Mouse (Mus musculus) forebrain, embryonic 13.5 days (tissue): Measurements from ENCODE around the gene Slc35d1. TPM values are rescaled to one million over a fixed set of nuclear protein-coding genes. Genes with fewer than 3 reads are reported as not detected.
"Not testable (repeated sequence)": the region's sequence is repeated elsewhere in the genome, so short reads cannot be mapped to it uniquely, and the experiment has no call there.

ENCODE experiments used
- ATAC-seq: fragments of 200-750 bp; cut with Nextera tagmentation; 2 replicates; pipeline ENCODE4 v1.8.0; 2017
- H3K27ac ChIP-seq: fragments of 300-500 bp; sonication (generic); 2 replicates; pipeline ENCODE4 v1.5.1; 2015; ENCODE audit warnings: inconsistent platforms, mild to moderate bottlenecking, moderate library complexity
- H3K27me3 ChIP-seq: fragments of 300-500 bp; sonication (generic); 2 replicates; pipeline ENCODE4 v1.6.1; 2015; ENCODE audit warnings: mild to moderate bottlenecking, inconsistent platforms
- H3K36me3 ChIP-seq: fragments of 300-500 bp; sonication (generic); 2 replicates; pipeline ENCODE4 v1.6.1; 2015; ENCODE audit warnings: mild to moderate bottlenecking, inconsistent platforms; ENCODE audit not compliant: poor library complexity, severe bottlenecking
- H3K4me1 ChIP-seq: fragments of 300-500 bp; sonication (generic); 2 replicates; pipeline ENCODE4 v1.6.1; 2015; ENCODE audit warnings: inconsistent platforms
- H3K4me2 ChIP-seq: fragments of 300-500 bp; sonication (generic); 2 replicates; pipeline ENCODE4 v1.6.1; 2015; ENCODE audit warnings: inconsistent platforms, mild to moderate bottlenecking, moderate library complexity
- H3K4me3 ChIP-seq: fragments of 300-500 bp; sonication (generic); 2 replicates; pipeline ENCODE4 v1.5.1; 2015; ENCODE audit warnings: mild to moderate bottlenecking, inconsistent platforms
- H3K9ac ChIP-seq: fragments of 300-500 bp; sonication (generic); 2 replicates; pipeline ENCODE4 v1.6.1; 2015; ENCODE audit warnings: mild to moderate bottlenecking, inconsistent platforms
- H3K9me3 ChIP-seq: fragments of 300-500 bp; sonication (generic); replicated peaks from 2 replicates; pipeline ENCODE4 v1.6.1; 2016; ENCODE audit warnings: inconsistent platforms
- WGBS: fragments of 180-500 bp; shearing (Covaris S2); methylation state at CpG from one replicate; pipeline ENCODE4 v1.1.7; 2015; 5-methylcytosine and 5-hydroxymethylcytosine counted together
- polyA plus RNA-seq: library from polyadenylated mRNA; unstranded; fragments of >200 nt; fragmentation: Nextera tagmentation; extraction: Ambion mirVana; gene quantifications from 2 replicates; pipeline ENCODE4 v1.2.1, GENCODE M21; 2015

Gene Slc35d1
- polyA plus RNA-seq, 1 experiment from 2014 or later, result 4.5 TPM

DNA sequence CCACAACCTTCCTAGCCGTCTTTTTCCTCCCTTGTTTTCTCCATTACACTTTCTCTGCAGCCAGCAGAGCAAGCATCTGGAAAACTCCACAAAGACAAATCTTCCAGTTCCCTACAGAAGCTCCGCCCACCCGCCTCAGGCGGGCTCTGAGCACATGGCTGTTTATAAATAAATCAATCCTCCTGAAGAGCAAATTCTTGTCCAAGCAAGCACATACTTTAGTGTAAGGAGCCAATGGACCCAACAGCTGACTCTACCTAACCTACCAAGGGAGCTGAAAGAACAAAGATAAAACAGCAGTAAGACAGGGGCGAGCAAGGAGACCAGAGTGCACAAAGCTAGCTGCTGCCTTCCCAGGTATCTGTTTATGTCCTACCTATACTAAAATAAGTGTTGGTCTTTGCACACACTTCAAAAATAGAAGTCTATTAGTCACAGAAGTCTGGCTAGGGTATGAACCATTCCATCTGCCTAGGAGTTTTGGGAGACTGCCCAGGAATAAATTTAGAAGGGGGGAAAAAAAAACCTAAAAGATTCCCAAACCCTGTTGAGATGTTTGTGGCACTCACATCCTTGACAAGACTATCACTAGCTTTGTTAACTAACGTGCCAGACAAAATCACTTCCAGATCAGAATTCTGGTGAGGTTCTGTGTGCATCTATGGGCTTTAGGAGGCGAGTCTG lies 36.2 kb downstream of the Slc35d1 start:
- Histone ChIP-seq H3K4me3 (no peak overlapping the region), H3K4me1 (peaks cover 20% of the 10 kb centered on the region), H3K4me2 (no peak overlapping the region), H3K36me3 (peaks cover 18% of the 10 kb centered on the region), H3K27ac (no peak overlapping the region), H3K9ac (no peak overlapping the region), H3K27me3 (no peaks in the 10 kb centered on the region; the same call in 1 of the 2 replicates), H3K9me3 (no peaks in the 10 kb centered on the region)
- ATAC-seq, result no peak
- 89% methylated on average over 7 of the region's 7 CpGs for WGBS

GRCm38 (mm10) chr4:103177681-103178080 lies 37.3 kb downstream of the Slc35d1 start:
- WGBS, result 94% methylated on average over 1 of the region's 1 CpGs
- Histone ChIP-seq H3K4me1 (peaks cover 20% of the 10 kb centered on the region), H3K9me3 (no peaks in the 10 kb centered on the region), H3K9ac (no peak overlapping the region), H3K27ac (no peak overlapping the region), H3K4me2 (no peak overlapping the region), H3K4me3 (no peak overlapping the region), H3K36me3 (peaks cover 18% of the 10 kb centered on the region; the same call in 1 of the 2 replicates), H3K27me3 (no peaks in the 10 kb centered on the region; the same call in 1 of the 2 replicates)
- ATAC-seq, result no peak

DNA sequence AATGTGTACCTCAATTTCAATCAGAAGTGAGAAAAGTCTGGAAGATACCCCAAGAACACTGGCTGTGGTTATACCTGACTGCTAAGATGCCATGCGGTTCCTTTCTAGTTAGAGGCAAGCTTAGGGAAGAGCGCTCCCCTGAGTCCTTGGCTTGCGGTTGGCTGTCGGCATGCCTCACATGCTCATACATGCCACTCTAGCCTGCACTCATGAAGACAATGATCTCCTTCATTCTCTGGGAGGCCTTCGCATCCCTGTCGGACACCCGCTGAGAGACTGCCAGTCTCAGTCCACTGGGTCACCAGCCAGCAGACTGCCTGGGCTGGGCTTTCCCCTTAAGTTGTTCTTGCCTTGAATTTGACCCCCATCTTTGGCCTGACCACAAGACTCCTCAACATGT lies 41.0 kb downstream of the Slc35d1 start:
- Histone ChIP-seq H3K4me1 (0 out of 2 replicates have a peak, but pooled peaks cover 4% of the 10 kb centered on the region), H3K36me3 (peaks cover 33% of the 10 kb centered on the region), H3K27ac (no peak overlapping the region), H3K4me3 (no peak overlapping the region), H3K9ac (no peak overlapping the region), H3K4me2 (no peak overlapping the region), H3K9me3 (no peaks in the 10 kb centered on the region), H3K27me3 (no peaks in the 10 kb centered on the region; the same call in 1 of the 2 replicates)
- ATAC-seq, result no peak
- WGBS, result 91% methylated on average over 7 of the region's 7 CpGs

- 79% methylated on average over 6 of the region's 6 CpGs for WGBS
- 0 out of 2 replicates have a peak, but pooled peaks cover under 1% of the 10 kb centered on the region for H3K4me1 ChIP-seq
- peaks cover 33% of the 10 kb centered on the region for H3K36me3 ChIP-seq
- H3K27me3 ChIP-seq, result no peaks in the 10 kb centered on the region; the same call in 1 of the 2 replicates
- no peaks in the 10 kb centered on the region for H3K9me3 ChIP-seq
- ATAC-seq, result no peak
- no peak overlapping the region for H3K4me2 ChIP-seq
- H3K4me3 ChIP-seq, result no peak overlapping the region
- no peak overlapping the region for H3K9ac ChIP-seq
- no peak overlapping the region for H3K27ac ChIP-seq
These were observed 41.5 kb downstream of the Slc35d1 start for GRCm38 (mm10) chr4:103173507-103173906.

DNA sequence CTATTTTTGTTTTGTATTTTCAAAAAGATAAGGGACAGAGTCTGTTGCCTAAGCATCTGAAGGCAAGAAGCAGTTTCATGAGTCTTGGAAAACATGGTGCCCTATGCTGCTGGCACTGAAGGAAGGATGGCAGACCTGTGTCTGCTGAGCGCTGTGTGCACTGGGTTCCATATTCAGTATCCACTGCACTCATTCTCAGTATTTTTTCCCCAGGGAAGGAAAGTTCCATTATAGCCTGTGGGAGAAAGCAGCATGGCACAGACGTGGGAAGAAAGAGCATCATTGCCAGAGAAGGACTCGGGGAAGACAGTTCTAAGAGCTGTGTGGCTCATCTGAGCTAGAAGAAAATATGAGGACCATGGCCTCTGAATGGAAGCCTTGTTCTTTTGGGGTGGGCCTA lies 43.7 kb downstream of the Slc35d1 start:
- Histone ChIP-seq H3K4me2 (no peak overlapping the region), H3K27me3 (no peaks in the 10 kb centered on the region), H3K9me3 (no peaks in the 10 kb centered on the region), H3K36me3 (peaks cover 23% of the 10 kb centered on the region), H3K27ac (no peak overlapping the region), H3K4me1 (no peaks in the 10 kb centered on the region), H3K9ac (no peak overlapping the region), H3K4me3 (no peak overlapping the region)
- WGBS, result 82% methylated on average over 3 of the region's 3 CpGs
- no peak for ATAC-seq

- H3K27me3 ChIP-seq, H3K9me3 ChIP-seq, H3K9ac ChIP-seq, H3K27ac ChIP-seq, ATAC-seq, H3K4me3 ChIP-seq, H3K4me1 ChIP-seq, H3K4me2 ChIP-seq: not testable (repeated sequence)
- WGBS, result 97% methylated on average over 1 of the region's 1 CpGs
- H3K36me3 ChIP-seq, result peaks cover 31% of the 10 kb centered on the region
These were observed 48.8 kb downstream of the Slc35d1 start for GRCm38 (mm10) chr4:103166198-103166597.

- Histone ChIP-seq H3K4me2 (no peak overlapping the region), H3K9me3 (no peaks in the 10 kb centered on the region), H3K27ac (no peak overlapping the region), H3K27me3 (no peaks in the 10 kb centered on the region), H3K4me3 (no peak overlapping the region), H3K9ac (no peak overlapping the region), H3K4me1 (no peaks in the 10 kb centered on the region), H3K36me3 (peaks cover 62% of the 10 kb centered on the region)
- ATAC-seq, result no peak
- 94% methylated on average over 4 of the region's 4 CpGs for WGBS
These were observed 56.2 kb downstream of the Slc35d1 start for GRCm38 (mm10) chr4:103158781-103159180.

DNA sequence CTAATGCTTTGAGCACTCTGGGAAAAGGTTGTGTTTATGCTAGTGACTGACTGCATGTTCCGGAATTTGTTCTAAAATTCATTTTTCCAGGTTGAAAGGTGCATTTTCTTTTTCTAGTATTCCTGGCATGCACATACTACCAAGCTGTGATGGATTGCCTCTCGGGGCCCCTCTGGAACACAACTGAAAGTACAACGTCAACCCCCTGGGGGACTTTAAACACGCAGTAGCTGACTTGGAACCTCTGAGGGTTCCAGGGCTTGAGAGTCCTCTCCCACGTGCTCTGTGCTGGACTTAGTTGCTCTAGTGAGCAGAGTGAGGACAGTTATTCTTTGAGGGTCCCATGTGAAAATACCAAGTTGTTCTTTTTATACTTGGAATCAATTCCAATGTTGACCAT lies 63.0 kb downstream of the Slc35d1 start:
- Histone ChIP-seq H3K27me3 (no peaks in the 10 kb centered on the region), H3K4me1 (no peaks in the 10 kb centered on the region), H3K4me2 (no peak overlapping the region), H3K4me3 (no peak overlapping the region), H3K36me3 (peaks cover 77% of the 10 kb centered on the region), H3K27ac (no peak overlapping the region), H3K9ac (no peak overlapping the region), H3K9me3 (no peaks in the 10 kb centered on the region)
- ATAC-seq, result no peak
- WGBS, result 95% methylated on average over 5 of the region's 5 CpGs

GRCm38 (mm10) chr4:103146339-103146738 lies 68.6 kb downstream of the Slc35d1 start:
- peaks cover 58% of the 10 kb centered on the region for H3K36me3 ChIP-seq
- H3K9me3 ChIP-seq, result no peaks in the 10 kb centered on the region
- H3K4me2 ChIP-seq, result no peak overlapping the region
- no peak for ATAC-seq
- no peak overlapping the region for H3K27ac ChIP-seq
- H3K9ac ChIP-seq, result no peak overlapping the region
- no peak overlapping the region for H3K4me3 ChIP-seq
- no peaks in the 10 kb centered on the region for H3K4me1 ChIP-seq
- 24% methylated on average over 5 of the region's 5 CpGs for WGBS
- H3K27me3 ChIP-seq, result no peaks in the 10 kb centered on the region

- no peak for ATAC-seq
- Histone ChIP-seq H3K27me3 (no peaks in the 10 kb centered on the region), H3K27ac (no peak overlapping the region), H3K9ac (no peak overlapping the region), H3K9me3 (no peaks in the 10 kb centered on the region), H3K4me2 (no peak overlapping the region), H3K4me1 (no peaks in the 10 kb centered on the region), H3K36me3 (peaks cover 46% of the 10 kb centered on the region), H3K4me3 (no peak overlapping the region)
- WGBS, result 94% methylated on average over 1 of the region's 1 CpGs
These were observed 78.0 kb downstream of the Slc35d1 start for GRCm38 (mm10) chr4:103136946-103137345.

- no peak for ATAC-seq
- Histone ChIP-seq H3K4me2 (no peak overlapping the region), H3K4me3 (no peak overlapping the region), H3K36me3 (peaks cover 4% of the 10 kb centered on the region; the same call in 1 of the 2 replicates), H3K9ac (no peak overlapping the region), H3K27me3 (no peaks in the 10 kb centered on the region), H3K9me3 (no peaks in the 10 kb centered on the region), H3K4me1 (peaks cover 6% of the 10 kb centered on the region; the same call in 1 of the 2 replicates), H3K27ac (no peak overlapping the region)
- 91% methylated on average over 4 of the region's 4 CpGs for WGBS
These were observed 88.4 kb downstream of the Slc35d1 start for GRCm38 (mm10) chr4:103126533-103126932.

- Histone ChIP-seq H3K27ac (no peak overlapping the region), H3K9ac (no peak overlapping the region), H3K27me3 (no peaks in the 10 kb centered on the region), H3K36me3 (no peaks in the 10 kb centered on the region), H3K4me1 (peaks cover 28% of the 10 kb centered on the region), H3K4me3 (no peak overlapping the region), H3K9me3 (no peaks in the 10 kb centered on the region), H3K4me2 (no peak overlapping the region)
- no peak for ATAC-seq
These were observed 91.4 kb downstream of the Slc35d1 start for GRCm38 (mm10) chr4:103123606-103124005.

DNA sequence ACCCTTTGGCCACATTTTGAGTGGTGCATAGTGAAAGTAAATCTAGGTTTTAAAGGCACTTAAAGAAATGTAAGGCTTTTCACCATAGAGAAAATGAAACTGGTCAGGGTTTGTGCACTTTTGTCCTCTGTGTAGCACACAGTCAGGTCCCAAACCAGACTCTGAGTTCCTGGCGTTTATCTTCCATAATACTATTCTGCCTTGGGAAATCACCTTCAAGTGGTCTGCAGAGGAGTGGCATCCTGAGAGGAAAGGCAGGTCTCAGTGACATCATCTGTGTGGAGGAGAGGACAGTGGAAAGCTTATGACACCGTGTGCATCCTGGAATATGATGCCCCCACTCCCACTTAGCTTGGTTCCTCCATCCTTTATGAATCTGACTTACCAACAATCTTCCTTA lies 91.9 kb downstream of the Slc35d1 start:
- no peak overlapping the region for H3K4me2 ChIP-seq
- WGBS, result 73% methylated on average over 2 of the region's 2 CpGs
- H3K4me3 ChIP-seq, result no peak overlapping the region
- H3K36me3 ChIP-seq, result no peaks in the 10 kb centered on the region
- H3K27me3 ChIP-seq, result no peaks in the 10 kb centered on the region
- no peak overlapping the region for H3K9ac ChIP-seq
- H3K4me1 ChIP-seq, result peaks cover 30% of the 10 kb centered on the region
- ATAC-seq, result no peak
- H3K27ac ChIP-seq, result no peak overlapping the region
- no peaks in the 10 kb centered on the region for H3K9me3 ChIP-seq
